Mouse (Mus musculus): Measurements from ENCODE around the gene Krt4. TPM values are rescaled to one million over a fixed set of nuclear protein-coding genes. Genes with fewer than 3 reads are reported as not detected.
A peak's percentile ranks its signal among the peaks of the same experiment; 100 is the strongest.

Gene Krt4
- polyA plus RNA-seq, 1 experiment from 2014 or later: 217 TPM

DNA sequence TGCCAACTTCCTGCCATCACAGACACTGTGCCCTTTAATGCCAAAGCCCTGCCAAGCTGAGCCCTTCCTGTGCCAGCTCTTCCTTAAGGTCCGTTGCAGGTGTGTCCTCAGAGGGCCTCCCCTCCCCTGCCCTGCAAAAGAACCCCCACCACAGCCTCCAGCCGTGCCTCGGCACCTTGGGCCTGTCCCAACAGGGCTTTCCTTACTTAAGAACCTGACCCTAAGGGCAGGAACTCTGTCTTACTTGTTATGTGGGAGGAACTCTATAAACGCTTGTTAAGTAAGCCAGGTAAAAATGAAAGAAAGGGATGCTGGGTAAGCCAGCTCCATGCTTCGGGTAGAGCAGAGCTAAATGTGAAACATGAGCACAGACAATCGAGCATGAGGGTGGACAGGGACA lies 8.5 kb upstream of the Krt4 start:
- no peak overlapping the region for H3K27ac ChIP-seq (replicated peaks)
- peaks cover 17% of the 10 kb centered on the region for H3K27me3 ChIP-seq
- H3K4me1 ChIP-seq: peaks cover 21% of the 10 kb centered on the region
- H3K4me2 ChIP-seq (replicated peaks): no peak overlapping the region
- H3K9me3 ChIP-seq (replicated peaks): no peaks in the 10 kb centered on the region
- WGBS: 42% methylated on average over 6 of the region's 6 CpGs
- H3K4me3 ChIP-seq (replicated peaks): no peak overlapping the region
- no peaks in the 10 kb centered on the region for H3K36me3 ChIP-seq
- H3K9ac ChIP-seq: no peak overlapping the region
- ATAC-seq (ENCODE audit: insufficient number of reproducible peaks, low FRiP score, low TSS enrichment, low read depth): no peak

DNA sequence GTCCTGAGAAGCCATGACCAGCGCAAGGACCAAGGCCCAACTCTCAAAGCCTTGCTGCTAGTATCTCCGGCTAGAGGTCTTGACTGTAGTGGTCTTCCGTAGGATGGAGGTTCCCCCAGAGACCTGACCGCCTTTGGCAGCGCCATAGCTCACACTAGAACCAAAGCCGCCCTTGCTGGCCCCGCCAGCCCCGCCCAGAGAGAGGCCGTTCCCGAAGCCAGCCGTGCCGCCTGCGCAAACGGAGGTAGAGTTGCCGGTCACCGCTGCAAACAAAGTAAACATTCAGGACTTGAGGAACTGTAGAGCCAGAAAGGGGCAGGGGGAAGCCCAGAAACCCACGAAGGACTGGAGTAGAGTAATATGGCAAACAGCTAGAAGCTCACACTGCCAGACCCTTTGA lies 5.1 kb upstream of the Krt4 start:
- peaks cover 17% of the 10 kb centered on the region for H3K27me3 ChIP-seq
- no peak overlapping the region for H3K27ac ChIP-seq (replicated peaks)
- no peak overlapping the region for H3K9ac ChIP-seq
- peaks cover 21% of the 10 kb centered on the region for H3K4me1 ChIP-seq
- H3K36me3 ChIP-seq: no peaks in the 10 kb centered on the region
- no peak for ATAC-seq (ENCODE audit: insufficient number of reproducible peaks, low FRiP score, low TSS enrichment, low read depth)
- H3K4me2 ChIP-seq (replicated peaks): peak overlapping the region; percentile 41
- H3K9me3 ChIP-seq (replicated peaks): no peaks in the 10 kb centered on the region
- peak overlapping the region; percentile 16 for H3K4me3 ChIP-seq (replicated peaks)
- WGBS: 8% methylated on average over 17 of the region's 17 CpGs

DNA sequence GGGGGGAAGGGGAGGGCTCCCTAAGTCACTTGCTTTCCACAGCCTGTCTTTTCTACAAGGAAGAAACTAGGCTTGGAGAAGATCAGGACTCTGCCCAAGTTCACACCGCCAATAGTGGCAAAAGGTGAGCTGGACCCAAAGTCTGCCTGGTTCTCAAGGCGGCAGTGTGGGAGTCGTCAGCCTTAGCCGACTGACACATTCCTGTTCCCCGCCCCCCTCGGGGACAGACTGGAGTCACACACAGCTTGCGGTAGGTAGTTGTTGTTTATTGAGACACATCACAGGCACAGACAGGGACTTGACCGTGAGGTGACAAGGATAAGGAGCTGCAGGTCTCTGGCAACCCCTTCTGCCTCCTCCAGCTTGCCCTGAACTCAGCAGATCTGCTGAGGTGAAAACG lies 4.6 kb upstream of the Krt4 start:
- Histone ChIP-seq H3K4me1 (peaks cover 21% of the 10 kb centered on the region), H3K27ac (replicated peaks) (no peak overlapping the region), H3K27me3 (peaks cover 17% of the 10 kb centered on the region), H3K9me3 (replicated peaks) (no peaks in the 10 kb centered on the region), H3K9ac (no peak overlapping the region), H3K36me3 (no peaks in the 10 kb centered on the region), H3K4me3 (replicated peaks) (no peak overlapping the region), H3K4me2 (replicated peaks) (no peak overlapping the region)
- WGBS: 25% methylated on average over 9 of the region's 9 CpGs
- ATAC-seq (ENCODE audit: insufficient number of reproducible peaks, low FRiP score, low TSS enrichment, low read depth): no peak

DNA sequence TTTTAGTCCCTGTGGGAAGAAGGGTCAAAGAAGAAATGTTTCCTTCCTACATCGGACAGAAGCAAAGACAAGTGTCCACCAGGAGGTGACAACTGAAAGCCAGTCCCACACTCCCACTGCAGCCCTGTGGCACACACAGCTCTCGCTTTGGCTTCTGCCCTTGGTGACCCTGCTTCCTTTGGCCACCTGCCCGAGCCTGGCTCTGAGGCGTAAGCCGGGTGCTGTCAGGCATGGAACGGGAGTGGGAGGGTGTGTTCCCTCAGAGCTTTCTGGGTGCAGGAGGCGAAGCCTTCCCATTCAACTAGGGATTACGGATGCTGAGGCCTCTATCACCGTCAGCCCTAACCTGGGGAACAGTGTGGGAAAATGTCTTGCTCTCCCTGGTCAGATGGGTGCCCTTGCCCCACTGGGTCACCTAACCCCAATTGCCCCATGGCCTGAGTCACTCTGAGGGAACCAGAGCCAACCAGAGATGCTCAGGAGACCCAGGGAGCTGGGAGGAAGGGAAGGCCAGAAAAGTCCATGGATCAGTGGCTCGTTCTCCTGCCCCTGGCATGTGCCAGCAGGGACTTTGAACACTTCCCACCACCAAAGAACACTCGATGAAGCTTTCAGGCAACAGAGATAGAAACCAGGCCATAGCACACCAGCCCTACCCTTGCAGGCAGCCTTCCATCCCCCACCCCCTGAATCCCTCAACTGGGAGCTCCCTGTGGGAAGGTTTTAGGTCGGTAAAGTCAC lies 3.0 kb upstream of the Krt4 start:
- Histone ChIP-seq H3K27ac (replicated peaks) (no peak overlapping the region), H3K4me2 (replicated peaks) (no peak overlapping the region), H3K27me3 (peaks cover 17% of the 10 kb centered on the region), H3K9me3 (replicated peaks) (no peaks in the 10 kb centered on the region), H3K36me3 (no peaks in the 10 kb centered on the region), H3K4me3 (replicated peaks) (no peak overlapping the region), H3K9ac (no peak overlapping the region), H3K4me1 (peaks cover 18% of the 10 kb centered on the region)
- ATAC-seq (ENCODE audit: insufficient number of reproducible peaks, low FRiP score, low TSS enrichment, low read depth): no peak
- 65% methylated on average over 12 of the region's 12 CpGs for WGBS

DNA sequence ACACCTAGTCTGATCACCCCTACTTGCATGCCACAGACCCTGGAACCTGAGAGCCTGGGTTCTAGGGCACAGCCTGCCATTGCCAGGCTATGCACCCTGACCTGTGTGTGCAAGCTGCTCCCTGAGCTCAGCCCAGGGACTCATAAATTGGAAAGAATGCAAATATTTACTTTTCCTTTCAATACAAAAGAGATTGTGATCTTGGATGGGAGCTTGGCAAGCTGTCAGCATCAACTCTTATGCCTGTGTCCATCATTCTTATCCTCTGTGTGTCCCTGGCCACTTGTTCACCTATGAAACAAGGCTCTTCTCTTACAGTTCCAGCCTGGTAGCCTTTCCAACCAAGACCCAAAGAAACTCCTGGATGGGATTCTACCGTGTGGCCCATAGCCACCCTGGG lies 506 bp upstream of the Krt4 start:
- no peak for ATAC-seq (ENCODE audit: insufficient number of reproducible peaks, low FRiP score, low TSS enrichment, low read depth)
- H3K9ac ChIP-seq: no peak overlapping the region
- no peak overlapping the region for H3K4me2 ChIP-seq (replicated peaks)
- peaks cover 5% of the 10 kb centered on the region; the same call in 1 of the 2 replicates for H3K27me3 ChIP-seq
- H3K4me3 ChIP-seq (replicated peaks): no peak overlapping the region
- peaks cover 11% of the 10 kb centered on the region for H3K4me1 ChIP-seq
- no peak overlapping the region for H3K27ac ChIP-seq (replicated peaks)
- 64% methylated on average over 1 of the region's 1 CpGs for WGBS
- H3K36me3 ChIP-seq: no peaks in the 10 kb centered on the region
- no peaks in the 10 kb centered on the region for H3K9me3 ChIP-seq (replicated peaks)

DNA sequence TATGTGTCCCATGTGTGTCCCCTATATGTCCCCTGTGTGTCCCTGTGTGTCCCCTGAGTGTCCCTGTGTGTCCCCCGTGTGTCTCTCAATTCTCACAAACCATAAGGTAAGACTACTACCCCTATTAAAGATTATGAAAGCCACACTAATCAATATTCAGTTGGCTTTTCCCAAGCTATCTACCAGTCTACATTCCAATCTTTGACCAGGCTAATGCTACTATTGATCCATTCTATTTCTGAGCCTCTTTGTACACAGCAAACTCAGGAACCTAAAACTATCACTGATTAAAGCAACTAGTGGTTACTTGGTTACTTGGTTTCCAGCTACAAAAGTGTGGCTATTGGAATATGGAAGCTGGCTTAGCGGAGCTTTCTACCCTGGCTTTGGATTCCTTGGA lies 2.2 kb downstream of the Krt4 start:
- H3K4me2 ChIP-seq (replicated peaks): no peak overlapping the region
- no peak overlapping the region for H3K9ac ChIP-seq
- WGBS: 88% methylated on average over 2 of the region's 2 CpGs
- no peaks in the 10 kb centered on the region for H3K36me3 ChIP-seq
- ATAC-seq (ENCODE audit: insufficient number of reproducible peaks, low FRiP score, low TSS enrichment, low read depth): no peak
- H3K9me3 ChIP-seq (replicated peaks): no peaks in the 10 kb centered on the region
- no peaks in the 10 kb centered on the region for H3K27me3 ChIP-seq
- H3K4me3 ChIP-seq (replicated peaks): no peak overlapping the region
- H3K27ac ChIP-seq (replicated peaks): no peak overlapping the region
- H3K4me1 ChIP-seq: no peaks in the 10 kb centered on the region

DNA sequence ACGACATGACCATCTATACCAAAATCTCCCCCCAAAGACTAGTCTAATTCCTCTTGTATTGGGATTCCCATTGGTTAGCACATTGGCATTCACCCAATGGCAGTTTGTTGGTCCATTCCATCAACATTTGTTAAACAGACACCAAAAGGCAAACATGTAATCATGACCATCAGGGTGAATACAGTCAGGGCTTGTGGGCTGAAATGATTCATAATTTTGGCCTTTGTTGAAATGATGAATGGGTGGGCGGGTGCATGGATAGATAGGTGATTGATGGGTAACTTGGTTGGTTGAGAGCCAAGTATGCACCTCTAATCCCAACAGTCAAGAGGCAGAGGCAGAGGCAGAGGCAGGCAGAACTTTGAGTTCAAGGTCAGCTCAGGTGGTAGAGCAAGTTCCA lies 8.5 kb downstream of the Krt4 start:
- whole genome bisulfite sequencing: 68% methylated on average over 2 of the region's 2 CpGs
- Histone ChIP-seq H3K4me2 (replicated peaks) (no peak overlapping the region), H3K4me1 (no peaks in the 10 kb centered on the region), H3K27me3 (no peaks in the 10 kb centered on the region), H3K36me3 (no peaks in the 10 kb centered on the region), H3K4me3 (replicated peaks) (no peak overlapping the region), H3K9ac (no peak overlapping the region), H3K9me3 (replicated peaks) (no peaks in the 10 kb centered on the region), H3K27ac (replicated peaks) (no peak overlapping the region)
- ATAC-seq (ENCODE audit: insufficient number of reproducible peaks, low FRiP score, low TSS enrichment, low read depth): no peak

DNA sequence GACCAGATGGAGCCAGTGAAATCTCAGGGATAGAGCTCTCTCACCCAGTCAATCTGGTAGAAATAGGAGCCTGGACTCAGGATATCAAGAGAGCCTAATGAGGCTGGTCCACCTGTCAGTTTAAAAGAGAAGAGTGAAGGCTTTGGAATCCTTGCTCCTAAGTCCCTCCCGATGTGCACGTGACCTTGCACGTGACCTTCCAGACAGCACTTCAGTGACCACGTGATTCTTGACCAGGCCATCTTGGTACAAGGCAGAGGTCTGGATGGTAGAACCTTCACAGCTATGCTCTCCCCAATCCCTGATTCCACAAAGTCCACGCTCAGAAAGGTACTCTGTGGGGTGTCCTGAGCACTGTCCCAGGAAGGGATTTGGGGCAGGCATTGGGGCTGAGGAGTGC lies 19.7 kb downstream of the Krt4 start:
- no peak for ATAC-seq (ENCODE audit: insufficient number of reproducible peaks, low FRiP score, low TSS enrichment, low read depth)
- Histone ChIP-seq H3K4me1 (no peaks in the 10 kb centered on the region), H3K4me2 (replicated peaks) (no peak overlapping the region), H3K9me3 (replicated peaks) (no peaks in the 10 kb centered on the region), H3K9ac (no peak overlapping the region), H3K27ac (replicated peaks) (no peak overlapping the region), H3K4me3 (replicated peaks) (no peak overlapping the region), H3K36me3 (no peaks in the 10 kb centered on the region), H3K27me3 (no peaks in the 10 kb centered on the region)
- WGBS: 83% methylated on average over 5 of the region's 5 CpGs

DNA sequence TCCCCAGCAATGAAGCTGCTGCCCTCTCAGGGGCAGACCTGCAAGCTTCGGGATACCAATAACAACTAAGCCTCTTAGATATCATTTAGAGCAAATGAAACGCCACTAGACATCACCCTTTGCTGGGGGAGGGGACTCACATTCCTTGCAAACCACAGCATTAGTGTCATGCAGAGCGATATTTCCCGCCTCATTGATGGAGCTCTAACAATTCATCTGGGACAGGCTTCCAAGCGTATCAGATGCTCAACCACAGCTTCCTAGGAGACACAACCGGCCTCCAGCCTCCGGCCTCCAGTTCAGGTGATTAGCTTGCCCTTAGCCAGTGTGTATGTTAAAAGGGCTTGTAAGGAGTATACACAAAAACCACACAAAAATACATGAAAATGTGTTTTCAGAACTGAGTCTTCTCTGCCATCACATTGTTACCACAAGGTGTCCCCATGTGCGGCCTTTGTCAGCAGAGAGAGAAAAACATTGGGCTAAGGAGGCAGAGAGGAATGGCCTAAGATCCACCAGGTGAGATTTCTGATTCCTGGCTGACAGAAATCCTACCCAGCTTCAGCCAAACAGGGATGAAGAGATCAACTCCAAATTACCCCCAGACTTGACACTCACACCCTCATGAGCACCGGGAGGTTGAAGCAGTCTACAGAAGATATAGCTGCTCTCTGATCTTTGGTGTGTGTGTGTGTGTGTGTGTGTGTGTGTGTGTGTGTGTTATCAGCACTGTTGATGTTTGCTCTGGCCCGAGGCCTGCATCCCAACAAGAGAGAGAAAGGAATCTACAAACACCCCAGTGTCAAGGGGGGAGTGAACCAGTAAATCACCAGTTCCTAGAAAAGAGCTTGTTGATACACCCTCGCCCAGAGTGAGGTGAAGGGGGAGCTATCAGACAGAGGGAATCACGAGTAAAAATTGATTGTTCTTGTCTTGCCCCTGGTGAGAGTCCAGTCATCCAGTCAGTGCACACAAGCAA lies 22.1 kb downstream of the Krt4 start:
- Histone ChIP-seq H3K9ac (no peak overlapping the region), H3K36me3 (no peaks in the 10 kb centered on the region), H3K4me2 (replicated peaks) (no peak overlapping the region), H3K4me1 (no peaks in the 10 kb centered on the region), H3K27ac (replicated peaks) (no peak overlapping the region), H3K4me3 (replicated peaks) (no peak overlapping the region), H3K27me3 (no peaks in the 10 kb centered on the region), H3K9me3 (replicated peaks) (no peaks in the 10 kb centered on the region)
- ATAC-seq (ENCODE audit: insufficient number of reproducible peaks, low FRiP score, low TSS enrichment, low read depth): no peak
- WGBS: 39% methylated on average over 12 of the region's 12 CpGs

DNA sequence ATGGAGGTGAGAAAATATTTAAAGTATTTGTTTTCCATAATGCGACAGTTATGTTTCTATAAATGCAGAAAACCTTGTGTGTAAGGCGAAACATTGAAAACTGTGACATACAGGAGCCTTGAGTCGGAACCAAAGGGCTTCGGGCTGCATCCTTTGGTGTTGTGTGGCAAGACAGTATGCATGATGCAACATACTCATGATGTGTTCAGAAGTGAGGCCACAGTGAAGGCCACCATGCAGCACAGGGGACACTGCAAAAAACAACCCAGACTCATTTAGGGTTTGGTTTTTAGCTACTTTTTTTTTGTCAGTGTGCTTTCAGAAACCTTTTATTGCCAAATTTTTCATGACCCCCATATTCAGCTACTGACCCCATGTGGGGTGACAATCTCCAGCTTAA lies 29.3 kb downstream of the Krt4 start:
- no peaks in the 10 kb centered on the region for H3K36me3 ChIP-seq
- H3K4me1 ChIP-seq: no peaks in the 10 kb centered on the region
- H3K4me2 ChIP-seq (replicated peaks): no peak overlapping the region
- H3K27ac ChIP-seq (replicated peaks): no peak overlapping the region
- no peak overlapping the region for H3K4me3 ChIP-seq (replicated peaks)
- 93% methylated on average over 4 of the region's 4 CpGs for WGBS
- no peaks in the 10 kb centered on the region for H3K9me3 ChIP-seq (replicated peaks)
- H3K27me3 ChIP-seq: no peaks in the 10 kb centered on the region; the same call in 1 of the 2 replicates
- ATAC-seq (ENCODE audit: insufficient number of reproducible peaks, low FRiP score, low TSS enrichment, low read depth): no peak
- H3K9ac ChIP-seq: no peak overlapping the region

DNA sequence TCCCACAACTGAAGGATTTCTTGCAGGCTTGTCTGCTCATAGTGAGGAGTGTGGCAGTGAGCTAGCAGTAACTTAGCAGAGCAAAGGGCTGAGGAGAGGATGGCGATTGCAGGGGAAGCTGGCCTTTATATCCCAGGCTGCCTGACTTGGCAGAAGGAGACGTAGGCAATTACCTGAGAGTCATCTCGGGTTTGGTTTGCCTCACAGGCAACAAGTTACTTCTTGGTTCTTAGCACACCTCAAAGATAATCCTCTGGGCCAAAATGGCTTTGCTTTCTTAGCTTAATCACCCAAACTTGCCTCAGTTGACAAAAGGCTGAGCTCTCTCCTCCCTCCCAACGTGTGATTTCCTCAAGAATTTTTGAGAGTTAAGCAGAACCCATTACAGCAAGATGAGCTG lies 31.7 kb downstream of the Krt4 start, which contains the start of gene Krt76:
Krt76 (minus strand) TSS at position 101 of the 400 bp plus-strand sequence.
- Histone ChIP-seq H3K9ac (no peak within 1 kb of the TSS), H3K9me3 (replicated peaks) (no peaks in the 10 kb centered on the region), H3K27ac (replicated peaks) (no peak within 1 kb of the TSS), H3K4me1 (no peaks in the 10 kb centered on the region), H3K27me3 (no peaks in the 10 kb centered on the region; the same call in 1 of the 2 replicates), H3K4me3 (replicated peaks) (no peak within 1 kb of the TSS), H3K4me2 (replicated peaks) (no peak within 1 kb of the TSS), H3K36me3 (no peaks in the 10 kb centered on the region)
- WGBS: 40% methylated on average over 4 of the region's 4 CpGs
- ATAC-seq (ENCODE audit: insufficient number of reproducible peaks, low FRiP score, low TSS enrichment, low read depth): no peak
